Mouse (Mus musculus): ENCODE results near the gene Fto. TPM values are rescaled to one million over a fixed set of nuclear protein-coding genes. Genes with fewer than 3 reads are reported as not detected.

The Fto gene
- polyA plus RNA-seq, 1 experiment from 2014 or later: 151 TPM

DNA sequence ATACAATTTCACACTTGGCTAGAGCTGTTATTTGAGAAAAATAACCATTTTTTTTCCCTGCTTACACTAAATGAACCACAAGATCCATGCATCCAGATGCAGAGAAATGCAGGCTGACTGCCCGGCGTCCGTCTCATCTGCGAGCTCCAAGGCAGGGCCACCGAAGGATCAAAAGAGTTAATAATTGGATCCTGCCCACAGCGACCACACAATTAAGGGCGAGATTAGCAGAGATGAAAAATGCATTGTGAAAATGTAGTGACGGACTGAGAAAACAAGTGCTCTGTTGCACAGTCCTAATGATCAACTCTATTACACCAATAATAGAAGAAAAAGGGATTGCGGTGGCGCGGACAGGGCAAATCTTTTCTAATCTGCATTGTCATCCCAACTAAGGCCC is 334.6 kb downstream of the Fto start:
- Histone ChIP-seq H3K9ac (ENCODE audit: low read depth, low read length) (no peak overlapping the region), H3K4me2 (ENCODE audit: low read length) (no peak overlapping the region), H3K4me1 (ENCODE audit: control insufficient read depth, insufficient read depth, low read depth, low read length) (peaks cover 2% of the 10 kb centered on the region), H3K36me3 (ENCODE audit: control insufficient read depth, insufficient read depth, low read length) (no peaks in the 10 kb centered on the region), H3K27ac (ENCODE audit: low read depth, low read length) (no peak overlapping the region), H3K9me3 (ENCODE audit: control insufficient read depth, low read length) (no peaks in the 10 kb centered on the region), H3K4me3 (ENCODE audit: low read length) (no peak overlapping the region), H3K27me3 (replicated peaks; ENCODE audit: control insufficient read depth, insufficient read depth, low read length) (no peaks in the 10 kb centered on the region; the same call in 1 of the 2 replicates)
- ATAC-seq: no peak
- 40% methylated on average over 11 of the region's 11 CpGs for WGBS

GRCm38 (mm10) chr8:91648776-91649175 is 335.5 kb downstream of the Fto start:
- WGBS: 37% methylated on average over 9 of the region's 9 CpGs
- ATAC-seq: no peak
- Histone ChIP-seq H3K9me3 (ENCODE audit: control insufficient read depth, low read length) (no peaks in the 10 kb centered on the region), H3K4me2 (ENCODE audit: low read length) (no peak overlapping the region), H3K27ac (ENCODE audit: low read depth, low read length) (no peak overlapping the region), H3K27me3 (replicated peaks; ENCODE audit: control insufficient read depth, insufficient read depth, low read length) (no peaks in the 10 kb centered on the region; the same call in 1 of the 2 replicates), H3K4me3 (ENCODE audit: low read length) (no peak overlapping the region), H3K4me1 (ENCODE audit: control insufficient read depth, insufficient read depth, low read depth, low read length) (peaks cover 2% of the 10 kb centered on the region), H3K9ac (ENCODE audit: low read depth, low read length) (peak overlapping the region; percentile 4; the same call in 1 of the 2 replicates), H3K36me3 (ENCODE audit: control insufficient read depth, insufficient read depth, low read length) (no peaks in the 10 kb centered on the region)

DNA sequence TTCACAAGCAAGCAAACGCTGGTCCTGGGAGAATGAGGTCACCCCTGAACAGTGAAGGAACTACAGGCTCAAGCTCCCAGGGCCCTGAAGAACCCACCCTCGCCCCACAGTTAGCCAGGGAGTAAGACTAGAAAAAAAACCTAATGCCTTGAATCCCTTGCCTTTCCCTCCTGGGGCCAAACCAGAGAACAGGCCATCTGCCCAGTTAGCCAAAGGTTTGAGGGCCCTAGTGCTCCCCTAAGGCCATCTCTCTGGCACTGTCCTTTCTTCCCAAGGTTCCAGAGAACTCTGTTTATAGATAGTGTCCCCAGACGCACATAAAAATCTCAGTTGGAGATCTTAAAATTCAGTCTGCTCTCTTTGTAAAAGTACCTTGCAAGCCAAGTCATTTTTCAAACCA is 340.2 kb downstream of the Fto start:
- WGBS: 43% methylated on average over 3 of the region's 3 CpGs
- ATAC-seq: no peak

DNA sequence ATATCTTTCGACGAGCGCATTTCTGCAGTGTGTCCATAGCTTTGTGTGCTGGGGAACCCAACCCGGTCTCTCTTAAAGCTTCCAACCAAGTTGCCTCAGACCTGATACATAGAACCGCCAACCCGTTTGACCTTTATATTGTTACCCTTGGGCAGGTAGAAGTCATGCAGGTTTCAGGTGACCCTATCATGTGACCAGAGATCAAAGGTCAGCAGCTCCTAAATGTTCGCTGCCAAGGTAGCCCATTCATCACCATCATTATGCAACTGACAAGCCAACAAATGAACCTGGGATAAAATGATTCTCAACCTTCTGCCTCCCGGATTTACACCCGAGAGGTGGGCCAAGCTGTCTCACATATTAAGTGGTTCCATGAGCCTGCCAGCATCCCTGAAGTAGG is 344.1 kb downstream of the Fto start:
- H3K4me3 ChIP-seq (ENCODE audit: low read length): no peak overlapping the region
- no peaks in the 10 kb centered on the region for H3K9me3 ChIP-seq (ENCODE audit: control insufficient read depth, low read length)
- no peak overlapping the region for H3K9ac ChIP-seq (ENCODE audit: low read depth, low read length)
- H3K27me3 ChIP-seq (replicated peaks; ENCODE audit: control insufficient read depth, insufficient read depth, low read length): no peaks in the 10 kb centered on the region
- no peaks in the 10 kb centered on the region; the same call in 1 of the 2 replicates for H3K4me1 ChIP-seq (ENCODE audit: control insufficient read depth, insufficient read depth, low read depth, low read length)
- H3K27ac ChIP-seq (ENCODE audit: low read depth, low read length): no peak overlapping the region
- no peak overlapping the region for H3K4me2 ChIP-seq (ENCODE audit: low read length)
- 78% methylated on average over 9 of the region's 9 CpGs for WGBS
- ATAC-seq: no peak
- no peaks in the 10 kb centered on the region for H3K36me3 ChIP-seq (ENCODE audit: control insufficient read depth, insufficient read depth, low read length)

More for the DNA sequence above, 340.2 kb downstream of the Fto start:
- no peak overlapping the region for H3K9ac ChIP-seq (ENCODE audit: low read depth, low read length)
- H3K36me3 ChIP-seq (ENCODE audit: control insufficient read depth, insufficient read depth, low read length): no peaks in the 10 kb centered on the region
- H3K4me2 ChIP-seq (ENCODE audit: low read length): no peak overlapping the region
- no peaks in the 10 kb centered on the region for H3K9me3 ChIP-seq (ENCODE audit: control insufficient read depth, low read length)
- H3K4me1 ChIP-seq (ENCODE audit: control insufficient read depth, insufficient read depth, low read depth, low read length): no peaks in the 10 kb centered on the region; the same call in 1 of the 2 replicates
- no peaks in the 10 kb centered on the region; the same call in 1 of the 2 replicates for H3K27me3 ChIP-seq (replicated peaks; ENCODE audit: control insufficient read depth, insufficient read depth, low read length)
- no peak overlapping the region for H3K4me3 ChIP-seq (ENCODE audit: low read length)
- no peak overlapping the region for H3K27ac ChIP-seq (ENCODE audit: low read depth, low read length)

DNA sequence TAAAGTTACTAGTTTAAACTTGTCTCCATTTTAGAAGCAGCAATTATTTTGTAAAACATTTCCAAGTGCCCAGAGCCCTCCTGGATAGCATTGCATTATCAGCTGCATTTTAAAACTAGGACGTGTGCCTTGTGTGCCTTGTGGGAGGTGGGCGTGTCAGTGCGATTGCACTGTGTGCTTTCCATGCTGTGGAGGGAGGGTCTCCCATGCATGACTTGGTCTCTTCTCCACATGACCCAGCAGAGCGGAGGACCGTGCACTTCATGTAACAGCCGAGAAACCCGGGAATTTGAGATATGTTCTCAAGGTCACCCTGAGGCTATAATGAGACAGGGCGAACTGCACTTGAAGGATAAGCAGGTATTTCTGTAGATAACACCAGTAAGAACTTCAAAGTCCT is 347.6 kb downstream of the Fto start:
- Histone ChIP-seq H3K27me3 (replicated peaks; ENCODE audit: control insufficient read depth, insufficient read depth, low read length) (no peaks in the 10 kb centered on the region), H3K4me2 (ENCODE audit: low read length) (no peak overlapping the region), H3K9me3 (ENCODE audit: control insufficient read depth, low read length) (no peaks in the 10 kb centered on the region), H3K9ac (ENCODE audit: low read depth, low read length) (no peak overlapping the region), H3K4me3 (ENCODE audit: low read length) (no peak overlapping the region), H3K27ac (ENCODE audit: low read depth, low read length) (no peak overlapping the region), H3K36me3 (ENCODE audit: control insufficient read depth, insufficient read depth, low read length) (no peaks in the 10 kb centered on the region), H3K4me1 (ENCODE audit: control insufficient read depth, insufficient read depth, low read depth, low read length) (no peaks in the 10 kb centered on the region)
- WGBS: 67% methylated on average over 8 of the region's 8 CpGs
- ATAC-seq: no peak

DNA sequence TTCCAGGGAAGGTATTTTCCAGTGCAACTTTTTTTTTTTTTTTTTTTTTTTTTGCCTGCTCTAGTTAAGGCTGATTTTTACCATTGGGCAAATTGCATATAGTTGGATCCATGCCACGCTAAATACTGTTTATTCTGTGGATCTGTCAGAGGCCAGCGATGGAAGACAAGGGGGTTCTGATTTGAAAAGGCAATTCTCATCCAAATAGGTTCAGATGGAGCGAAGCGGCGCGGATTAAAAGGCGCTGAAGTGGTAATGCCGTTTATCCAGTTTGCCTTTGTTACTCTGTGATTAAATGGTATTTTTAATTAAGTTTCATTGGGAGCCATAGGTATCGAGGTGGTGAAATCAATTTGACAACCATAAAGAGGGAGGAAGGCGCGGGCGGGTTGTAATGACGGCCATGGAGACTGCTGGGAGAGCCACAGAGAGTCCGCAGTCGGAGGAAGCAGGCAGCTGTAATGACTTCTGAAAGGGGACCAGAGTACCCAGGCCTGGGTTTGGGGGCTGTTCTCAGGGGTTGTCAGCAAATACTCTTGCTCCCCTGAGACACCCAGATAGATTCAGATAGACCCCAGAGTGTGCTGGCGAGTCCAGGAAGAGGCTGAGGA is 356.2 kb downstream of the Fto start:
- Histone ChIP-seq H3K9ac (ENCODE audit: low read depth, low read length) (no peak overlapping the region), H3K36me3 (ENCODE audit: control insufficient read depth, insufficient read depth, low read length) (no peaks in the 10 kb centered on the region), H3K4me2 (ENCODE audit: low read length) (no peak overlapping the region), H3K27me3 (replicated peaks; ENCODE audit: control insufficient read depth, insufficient read depth, low read length) (no peaks in the 10 kb centered on the region; the same call in 1 of the 2 replicates), H3K9me3 (ENCODE audit: control insufficient read depth, low read length) (no peaks in the 10 kb centered on the region), H3K27ac (ENCODE audit: low read depth, low read length) (no peak overlapping the region), H3K4me1 (ENCODE audit: control insufficient read depth, insufficient read depth, low read depth, low read length) (peaks cover 12% of the 10 kb centered on the region), H3K4me3 (ENCODE audit: low read length) (no peak overlapping the region)
- 44% methylated on average over 16 of the region's 16 CpGs for WGBS
- ATAC-seq: no peak

- Histone ChIP-seq H3K9me3 (ENCODE audit: control insufficient read depth, low read length) (no peaks in the 10 kb centered on the region), H3K27ac (ENCODE audit: low read depth, low read length) (no peak overlapping the region), H3K27me3 (replicated peaks; ENCODE audit: control insufficient read depth, insufficient read depth, low read length) (peaks cover 6% of the 10 kb centered on the region), H3K4me3 (ENCODE audit: low read length) (no peak overlapping the region), H3K4me1 (ENCODE audit: control insufficient read depth, insufficient read depth, low read depth, low read length) (no peaks in the 10 kb centered on the region), H3K4me2 (ENCODE audit: low read length) (no peak overlapping the region), H3K36me3 (ENCODE audit: control insufficient read depth, insufficient read depth, low read length) (no peaks in the 10 kb centered on the region), H3K9ac (ENCODE audit: low read depth, low read length) (no peak overlapping the region)
- ATAC-seq: peak; percentile 84
- WGBS: 40% methylated on average over 3 of the region's 3 CpGs
These were observed 363.6 kb downstream of the Fto start for GRCm38 (mm10) chr8:91676928-91677327.

DNA sequence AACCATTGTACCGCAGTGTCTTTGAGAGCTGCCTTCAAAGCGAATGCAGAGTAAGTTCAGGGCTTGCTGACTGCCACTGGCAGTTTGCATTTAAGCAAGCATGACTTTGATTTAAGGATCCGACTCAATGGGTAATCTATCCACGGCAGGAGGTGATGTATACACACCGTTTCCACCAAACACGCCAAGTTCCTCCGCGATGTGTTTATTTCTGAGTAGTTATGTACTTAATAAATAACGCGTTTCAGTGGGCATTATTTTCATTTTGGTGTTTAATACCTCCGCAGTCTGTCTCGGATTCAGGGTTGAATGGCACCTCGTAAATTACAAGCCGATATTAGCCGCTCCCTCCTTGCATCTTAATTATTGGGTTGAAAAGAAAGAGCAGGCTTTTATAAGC is 366.1 kb downstream of the Fto start:
- Histone ChIP-seq H3K4me1 (ENCODE audit: control insufficient read depth, insufficient read depth, low read depth, low read length) (no peaks in the 10 kb centered on the region), H3K36me3 (ENCODE audit: control insufficient read depth, insufficient read depth, low read length) (no peaks in the 10 kb centered on the region), H3K9ac (ENCODE audit: low read depth, low read length) (no peak overlapping the region), H3K27ac (ENCODE audit: low read depth, low read length) (no peak overlapping the region), H3K27me3 (replicated peaks; ENCODE audit: control insufficient read depth, insufficient read depth, low read length) (peaks cover 10% of the 10 kb centered on the region), H3K4me3 (ENCODE audit: low read length) (no peak overlapping the region), H3K4me2 (ENCODE audit: low read length) (no peak overlapping the region), H3K9me3 (ENCODE audit: control insufficient read depth, low read length) (no peaks in the 10 kb centered on the region)
- no peak for ATAC-seq
- WGBS: 34% methylated on average over 15 of the region's 15 CpGs

GRCm38 (mm10) chr8:91680125-91680524 is 366.8 kb downstream of the Fto start:
- H3K27me3 ChIP-seq (replicated peaks; ENCODE audit: control insufficient read depth, insufficient read depth, low read length): peaks cover 10% of the 10 kb centered on the region
- no peaks in the 10 kb centered on the region for H3K36me3 ChIP-seq (ENCODE audit: control insufficient read depth, insufficient read depth, low read length)
- ATAC-seq: no peak
- H3K27ac ChIP-seq (ENCODE audit: low read depth, low read length): no peak overlapping the region
- no peak overlapping the region for H3K4me3 ChIP-seq (ENCODE audit: low read length)
- H3K4me2 ChIP-seq (ENCODE audit: low read length): no peak overlapping the region
- H3K9ac ChIP-seq (ENCODE audit: low read depth, low read length): no peak overlapping the region
- H3K4me1 ChIP-seq (ENCODE audit: control insufficient read depth, insufficient read depth, low read depth, low read length): no peaks in the 10 kb centered on the region
- WGBS: 72% methylated on average over 5 of the region's 5 CpGs
- H3K9me3 ChIP-seq (ENCODE audit: control insufficient read depth, low read length): no peaks in the 10 kb centered on the region

All from hindbrain, embryonic 16.5 days (tissue).